ENCODE assay signal across 29 mouse cellular contexts in the genomic region with DNA sequence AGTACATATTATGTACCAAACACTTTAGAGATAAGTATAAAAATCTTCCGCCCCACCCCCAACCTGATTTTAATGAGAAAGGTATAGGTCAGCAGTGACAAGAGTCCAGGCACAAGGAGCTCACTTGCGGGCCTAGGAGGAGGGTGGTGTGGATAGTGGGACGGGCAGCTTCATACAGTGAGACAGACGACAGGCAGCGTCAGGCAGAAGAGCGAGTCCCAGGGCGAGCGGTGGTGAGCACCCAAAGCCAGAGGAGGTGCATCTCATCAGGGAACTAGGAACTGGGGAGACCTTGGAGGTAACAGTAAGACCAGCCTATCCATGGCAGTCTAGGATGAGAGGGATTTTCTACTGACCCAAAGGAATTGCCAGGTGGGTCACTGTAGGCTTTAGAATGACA. TPM values are rescaled to one million over a fixed set of nuclear protein-coding genes. Genes with fewer than 3 reads are reported as not detected.
DNase-seq lines count a peak whose midpoint lies in the region; ATAC-seq and TF ChIP-seq lines count a peak whose summit lies in the region.
"Had no signal": no experiment of that assay in that cellular context is flagged by ENCODE, and none has a peak within 500 bp of the region (broad histone marks: within the 10 kb centered on the region; RNA-seq: fewer than 3 reads in every experiment).

No protein-coding gene starts in this region.

- H3K4me1 ChIP-seq in heart, embryonic 12.5 days (replicated peaks) = peaks cover 66% of the 10 kb centered on the region
- H3K4me1 ChIP-seq in heart, embryonic 15.5 days (replicated peaks) = peaks cover 56% of the 10 kb centered on the region
- H3K4me1 ChIP-seq: forebrain, embryonic 12.5 days had no signal

- WGBS in heart, embryonic 12.5 days = 55% methylated on average over 8 of the region's 8 CpGs
- WGBS in heart, embryonic 15.5 days = 60% methylated on average over 8 of the region's 8 CpGs

- H3ac ChIP-seq in myocyte (ENCODE audit: control insufficient read depth, insufficient read length) = no peak overlapping the region

- H3K27me3 ChIP-seq in heart, embryonic 12.5 days (replicated peaks) = no peaks in the 10 kb centered on the region
- H3K27me3 ChIP-seq in heart, embryonic 15.5 days = no peaks in the 10 kb centered on the region
- no peaks in the 10 kb centered on the region for H3K27me3 ChIP-seq in myocyte (ENCODE audit: control insufficient read depth, insufficient read depth, insufficient read length)
- H3K27me3 ChIP-seq: CH12.LX; forebrain, embryonic 12.5 days; Patski had no signal

- intact Hi-C loops in heart, postnatal 36 days (cut with DNase I) = no loop called here

- TF ChIP-seq POLR2A in myocyte (IDR thresholded peaks at IDR 0.05; ENCODE audit: insufficient read length, low read depth) = peak; percentile 56

- H3K36me3 ChIP-seq in heart, embryonic 12.5 days = peaks cover 42% of the 10 kb centered on the region
- peaks cover 9% of the 10 kb centered on the region; the same call in 1 of the 2 replicates for H3K36me3 ChIP-seq in heart, embryonic 15.5 days
- H3K36me3 ChIP-seq in myocyte (ENCODE audit: control insufficient read depth, insufficient read depth) = peaks cover 8% of the 10 kb centered on the region
- H3K36me3 ChIP-seq: embryonic facial prominence, embryonic 12.5 days; embryonic facial prominence, embryonic 15.5 days; forebrain, embryonic 12.5 days; G1E had no signal

- H3K4me3 ChIP-seq in heart, embryonic 12.5 days = peak overlapping the region; percentile 74
- H3K4me3 ChIP-seq in heart, embryonic 15.5 days = peak overlapping the region; percentile 49
- H3K4me3 ChIP-seq in myocyte = peak overlapping the region; percentile 57
- H3K4me3 ChIP-seq: embryonic facial prominence, embryonic 12.5 days; embryonic facial prominence, embryonic 15.5 days; forebrain, embryonic 12.5 days had no signal

- no peak for ATAC-seq in heart, embryonic 12.5 days (ENCODE audit: insufficient number of reproducible peaks, low FRiP score)
- ATAC-seq in heart, embryonic 15.5 days (replicated peaks; ENCODE audit: insufficient number of reproducible peaks, insufficient read depth, low FRiP score, low read depth) = no peak
- ATAC-seq: forebrain, embryonic 16.5 days; inflammation-experienced regulatory T-cells, adult 6 months; intestine, embryonic 16.5 days; Patski had no signal

- peak overlapping the region; percentile 100 for H3K27ac ChIP-seq in heart, embryonic 12.5 days (ENCODE audit: poor library complexity, severe bottlenecking)
- peak overlapping the region; percentile 89; the same call in 1 of the 2 replicates for H3K27ac ChIP-seq in heart, embryonic 15.5 days
- H3K27ac ChIP-seq: embryonic facial prominence, embryonic 12.5 days; embryonic facial prominence, embryonic 15.5 days; forebrain, embryonic 12.5 days; hindbrain, embryonic 14.5 days; hindbrain, postnatal 0 days had no signal

- DNase-seq in heart, adult 11 months = peak; percentile 66
- DNase-seq in heart, adult 18-20 months = no peak
- DNase-seq in heart, postnatal 36 days = no peak
- no peak for DNase-seq in heart, adult 8-10 months (ENCODE audit: low spot score)
- DNase-seq: adrenal gland, adult 2 months; adrenal gland, postnatal 14 days; B cell, adult 2 months; cerebellum, adult 11 months; cerebellum, adult 2 months; cerebellum, adult 9-11 months; cerebellum, postnatal 25 days; gastrocnemius, postnatal 10 days; gastrocnemius, postnatal 36 days; kidney, adult 18-20 months; kidney, adult 9 months had no signal

- H3K9me3 ChIP-seq in heart, embryonic 12.5 days (replicated peaks) = no peaks in the 10 kb centered on the region
- H3K9me3 ChIP-seq in heart, embryonic 15.5 days (replicated peaks) = no peaks in the 10 kb centered on the region
- H3K9me3 ChIP-seq: embryonic facial prominence, embryonic 12.5 days; embryonic facial prominence, embryonic 15.5 days; forebrain, embryonic 12.5 days; G1E had no signal

- H3K9ac ChIP-seq in heart, embryonic 12.5 days = peak overlapping the region; percentile 94
- H3K9ac ChIP-seq in heart, embryonic 15.5 days = 0 out of 2 replicates have a peak overlapping the region, but pooled peaks have one; percentile 55
- H3K9ac ChIP-seq: embryonic facial prominence, embryonic 12.5 days; embryonic facial prominence, embryonic 15.5 days; forebrain, embryonic 12.5 days; hindbrain, embryonic 14.5 days had no signal

- peak overlapping the region; percentile 81 for H3K4me2 ChIP-seq in heart, embryonic 12.5 days
- H3K4me2 ChIP-seq in heart, embryonic 15.5 days = peak overlapping the region; percentile 58
- H3K4me2 ChIP-seq in myocyte (ENCODE audit: low read depth) = peak overlapping the region; percentile 66
- H3K4me2 ChIP-seq: embryonic facial prominence, embryonic 12.5 days; embryonic facial prominence, embryonic 15.5 days; forebrain, embryonic 12.5 days; hindbrain, embryonic 14.5 days had no signal

- peaks cover 12% of the 10 kb centered on the region for H3K79me2 ChIP-seq in myocyte (ENCODE audit: control insufficient read depth, insufficient read depth)

TF ChIP-seq in myocyte, 11 proteins besides CTCF, POLR2A, EP300 and RAD21:
- TF ChIP-seq CEBPB (IDR thresholded peaks at IDR 0.05; ENCODE audit: insufficient read depth, poor library complexity, severe bottlenecking) = no peak
- no peak for TF ChIP-seq MAX (IDR thresholded peaks at IDR 0.05; ENCODE audit: low read depth)
- no peak for TF ChIP-seq TCF3 (IDR thresholded peaks at IDR 0.05; ENCODE audit: insufficient read length, low read depth)
- TF ChIP-seq POLR2AphosphoS2 (IDR thresholded peaks at IDR 0.05; ENCODE audit: insufficient read length, low read depth) = peak; percentile 81

RNA-seq across cellular contexts. Expression of a gene that starts 28.2 kb away (rescaled TPM):
- 1 to 10 TPM; 3.6 to 4.5 TPM for total RNA-seq in heart, adult 18-20 months (2021)
- 9.6 and 11.9 TPM in 2 replicates for polyA plus RNA-seq in heart, embryonic 12.5 days (2016; fragmentation: Nextera tagmentation; extraction: Ambion mirVana)
- total RNA-seq in heart, postnatal 36 days (2021) = 1 to 10 TPM; 3.0 to 3.3 TPM
- 3.7 and 5.4 TPM in 2 replicates for polyA plus RNA-seq in heart, embryonic 15.5 days (2015; fragmentation: Nextera tagmentation; extraction: Ambion mirVana)
- total RNA-seq in heart, adult 8-10 months (2022) = 1 to 10 TPM; 2.2 to 4.1 (median 2.9) TPM
- 25.0 TPM for polyA plus RNA-seq in myocyte (2012; fragmentation: generic; extraction: Trizol)

RNA-seq across cellular contexts. Expression of a gene that starts 29.1 kb away (rescaled TPM):
- total RNA-seq in heart, adult 18-20 months (2021) = 100 to 1,000 TPM; 660 to 761 TPM
- polyA plus RNA-seq in heart, embryonic 12.5 days (2016; fragmentation: Nextera tagmentation; extraction: Ambion mirVana) = 2,473 and 2,477 TPM in 2 replicates
- 100 to 1,000 TPM; 628 to 806 TPM for total RNA-seq in heart, postnatal 36 days (2021)
- polyA plus RNA-seq in heart, embryonic 15.5 days (2015; fragmentation: Nextera tagmentation; extraction: Ambion mirVana) = 1,694 and 1,744 TPM in 2 replicates
- total RNA-seq in heart, adult 8-10 months (2022) = 100 to 1,000 TPM; 630 to 827 (median 696) TPM
- 5,062 TPM for polyA plus RNA-seq in myocyte (2012; fragmentation: generic; extraction: Trizol)
- polyA plus RNA-seq: G1E had no signal

RNA-seq across cellular contexts. Expression of a gene that starts 29.2 kb away (rescaled TPM):
- total RNA-seq in heart, adult 18-20 months (2021) = 10 to 100 TPM; 23.4 to 28.8 TPM
- 37.6 and 40.6 TPM in 2 replicates for polyA plus RNA-seq in heart, embryonic 12.5 days (2016; fragmentation: Nextera tagmentation; extraction: Ambion mirVana)
- total RNA-seq in heart, postnatal 36 days (2021) = 10 to 100 TPM; 27.2 to 31.1 TPM
- polyA plus RNA-seq in heart, embryonic 15.5 days (2015; fragmentation: Nextera tagmentation; extraction: Ambion mirVana) = 25.7 and 28.8 TPM in 2 replicates
- total RNA-seq in heart, adult 8-10 months (2022) = 10 to 100 TPM; 24.6 to 33.6 (median 30.5) TPM
- 9.2 TPM for polyA plus RNA-seq in myocyte (2012; fragmentation: generic; extraction: Trizol)
